Mouse (Mus musculus) cerebellum, adult 8-10 months (tissue): Measurements from ENCODE around the gene Cipc.

ENCODE experiments used
- DNase-seq: peaks from one replicate; pipeline ENCODE4 v3.0.0; 2022

The Cipc gene

DNA sequence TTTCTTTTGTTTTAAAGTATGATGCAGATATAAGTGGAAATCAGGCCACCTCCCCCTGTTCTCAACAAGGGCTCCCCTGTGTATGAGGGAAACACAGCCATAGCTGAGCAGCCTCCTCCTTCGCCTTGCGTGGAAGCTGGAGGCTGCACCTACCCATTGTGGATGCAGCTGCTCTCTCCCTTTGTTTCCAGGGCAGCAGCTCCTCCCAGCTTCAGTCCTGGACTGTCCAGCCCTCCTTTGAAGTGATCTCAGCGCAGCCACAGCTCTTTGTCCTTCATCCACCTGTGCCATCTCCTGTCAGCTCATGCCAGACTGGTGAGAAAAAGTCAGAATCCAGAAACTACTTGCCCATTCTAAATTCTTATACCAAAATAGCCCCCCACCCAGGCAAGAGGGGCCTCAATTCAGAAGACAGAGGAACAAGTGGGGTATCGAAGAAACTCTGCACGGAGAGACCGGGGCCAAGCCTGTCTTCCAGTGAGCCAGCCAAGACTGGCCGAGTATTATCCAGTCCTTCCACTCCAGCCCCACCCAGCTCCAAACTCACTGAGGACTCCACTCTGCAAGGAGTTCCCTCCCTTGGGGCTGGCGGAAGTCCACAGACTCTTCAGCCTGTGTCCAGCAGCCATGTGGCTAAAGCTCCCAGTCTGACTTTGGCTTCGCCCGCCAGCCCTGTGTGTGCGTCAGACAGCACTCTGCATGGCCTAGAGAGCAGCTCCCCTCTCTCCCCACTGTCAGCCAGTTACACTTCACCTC lies 14.9 kb downstream of the Cipc start:
- peak; percentile 59 for DNase-seq

DNA sequence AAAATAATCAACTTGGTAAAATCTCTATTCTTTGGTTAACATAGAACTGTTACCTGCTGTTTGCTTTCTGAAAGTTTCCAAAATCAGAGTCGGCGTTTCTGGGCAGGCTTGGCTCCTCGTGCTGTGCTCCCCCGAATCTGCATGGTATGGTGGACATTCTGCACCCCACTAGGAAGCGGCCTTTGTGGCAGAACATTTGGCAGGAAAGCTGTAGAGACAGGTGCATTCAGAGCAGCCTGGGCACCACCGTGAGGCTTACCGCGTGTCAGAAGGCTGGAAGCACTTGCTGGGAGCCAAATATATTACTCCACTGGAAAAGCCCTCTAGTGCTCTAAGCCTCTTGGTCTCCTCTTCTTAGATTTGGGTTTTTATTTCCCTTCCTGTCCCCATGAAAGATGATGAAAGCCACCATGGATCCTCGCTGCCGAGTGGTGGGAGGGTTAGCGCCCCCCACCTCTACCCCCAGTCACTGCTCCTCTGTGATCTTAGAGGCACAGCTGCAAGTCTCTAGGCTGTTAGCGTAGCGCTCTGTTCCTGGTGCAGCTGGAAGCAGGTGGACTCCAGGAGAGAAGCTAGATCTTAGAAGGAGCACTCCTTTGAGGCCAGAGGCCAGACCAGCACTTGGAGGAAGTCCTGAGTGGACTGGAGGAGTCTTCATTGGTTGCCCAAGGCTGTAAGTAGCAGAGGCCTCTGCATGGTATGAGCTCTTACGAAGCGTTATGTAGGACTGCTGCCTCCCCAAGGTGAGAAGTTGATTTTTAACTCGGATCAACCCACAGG lies 17.6 kb downstream of the Cipc start:
- DNase-seq: peak; percentile 80

DNA sequence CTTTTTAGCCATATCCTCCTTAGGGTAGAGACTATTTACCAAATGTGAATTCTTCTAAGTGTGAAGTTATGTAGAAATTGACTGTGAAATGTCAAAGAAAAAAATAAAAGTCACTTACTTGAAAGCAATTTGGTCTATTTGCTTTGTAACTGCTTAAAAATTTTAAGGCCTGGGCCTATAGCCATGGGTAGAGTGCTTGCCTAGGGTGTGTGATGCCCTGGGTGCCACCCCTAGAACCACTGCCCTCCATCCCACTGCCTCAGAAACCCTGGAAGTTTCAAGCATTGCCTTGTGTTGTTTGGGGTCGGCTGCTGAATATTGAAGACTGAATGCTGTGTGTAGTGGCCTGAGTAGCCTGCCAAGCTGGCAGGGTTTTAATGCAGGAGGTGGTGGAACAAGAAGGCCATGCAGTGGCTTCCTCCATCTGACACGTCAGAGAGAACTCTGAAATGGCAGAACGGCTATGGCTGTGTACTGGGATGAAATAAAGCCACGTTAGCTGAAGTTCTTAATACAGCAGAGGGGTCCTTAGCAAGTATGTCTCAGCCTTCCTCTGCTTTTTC lies 18.5 kb downstream of the Cipc start:
- no peak for DNase-seq

DNA sequence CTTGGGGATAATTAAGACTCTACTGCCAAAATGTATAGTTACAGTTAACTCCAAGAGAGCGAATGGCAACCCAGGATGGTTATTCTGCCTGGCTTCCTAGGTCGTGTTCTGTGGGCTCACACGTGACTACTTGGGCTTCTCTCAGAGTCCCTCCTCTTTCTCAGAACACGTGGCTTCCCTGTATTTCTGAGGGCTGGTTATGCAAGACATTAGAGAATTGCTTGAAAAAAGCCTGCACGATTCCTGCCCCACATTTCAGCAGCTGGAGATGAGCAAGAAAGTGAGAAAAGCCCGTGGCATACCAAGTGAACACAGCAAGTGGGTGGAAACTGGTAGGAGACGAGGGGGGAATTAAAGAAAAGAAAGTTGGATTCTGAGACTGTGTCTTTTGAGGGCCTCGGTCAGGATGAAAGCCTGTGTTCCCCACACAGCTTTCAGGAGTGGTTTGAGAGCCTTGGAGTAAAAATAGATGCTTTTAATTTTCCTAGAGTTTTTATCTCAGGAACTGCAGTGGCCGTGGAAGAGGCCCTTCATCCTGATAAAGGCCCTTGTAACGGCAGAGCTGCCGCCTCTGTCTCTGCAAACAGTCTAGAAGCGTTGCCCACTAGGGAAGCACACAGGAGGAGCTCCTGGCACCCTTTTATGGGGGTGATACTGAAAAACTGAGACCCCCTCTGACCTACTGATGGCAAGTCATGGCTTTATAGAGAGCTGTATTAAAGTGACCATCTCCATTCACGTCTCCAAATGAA lies 21.8 kb downstream of the Cipc start:
- no peak for DNase-seq

DNA sequence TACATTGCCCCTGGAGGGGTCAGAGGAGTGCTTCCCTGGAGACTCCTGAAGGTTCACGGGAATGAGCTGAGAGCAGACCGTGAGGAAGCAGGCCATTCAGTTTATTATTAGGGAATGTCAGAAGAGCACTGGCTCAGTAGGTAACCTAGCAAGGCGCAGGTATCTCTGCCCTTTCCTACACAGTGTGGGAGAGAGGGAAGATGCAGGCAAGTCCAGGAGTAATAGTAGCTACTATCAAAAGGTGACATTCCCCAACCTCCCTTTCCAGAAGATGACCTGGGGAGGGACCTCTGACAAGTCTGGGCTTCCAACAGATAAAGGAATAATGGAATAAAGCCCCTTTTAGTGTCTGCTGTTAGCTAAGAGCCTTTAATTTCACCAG lies 22.4 kb downstream of the Cipc start:
- no peak for DNase-seq

DNA sequence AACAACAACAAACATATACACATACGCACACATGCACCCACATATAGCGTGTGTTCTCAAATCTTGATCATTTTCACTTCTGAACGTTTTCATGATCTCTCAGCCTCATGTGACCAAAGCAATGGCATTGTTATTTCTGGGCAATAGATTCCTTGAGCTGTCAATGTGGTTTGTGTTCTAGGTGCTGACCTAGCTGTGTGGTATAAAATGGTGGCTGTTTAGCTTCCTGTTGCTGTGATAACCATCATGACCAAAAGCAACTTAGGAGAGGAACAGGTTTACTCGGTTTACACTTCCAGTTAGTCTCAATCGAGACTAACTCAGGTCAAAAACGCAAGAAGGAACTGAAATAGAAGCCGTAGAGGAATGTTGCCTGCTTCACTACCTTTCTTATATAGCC lies 24.2 kb downstream of the Cipc start:
- no peak for DNase-seq

DNA sequence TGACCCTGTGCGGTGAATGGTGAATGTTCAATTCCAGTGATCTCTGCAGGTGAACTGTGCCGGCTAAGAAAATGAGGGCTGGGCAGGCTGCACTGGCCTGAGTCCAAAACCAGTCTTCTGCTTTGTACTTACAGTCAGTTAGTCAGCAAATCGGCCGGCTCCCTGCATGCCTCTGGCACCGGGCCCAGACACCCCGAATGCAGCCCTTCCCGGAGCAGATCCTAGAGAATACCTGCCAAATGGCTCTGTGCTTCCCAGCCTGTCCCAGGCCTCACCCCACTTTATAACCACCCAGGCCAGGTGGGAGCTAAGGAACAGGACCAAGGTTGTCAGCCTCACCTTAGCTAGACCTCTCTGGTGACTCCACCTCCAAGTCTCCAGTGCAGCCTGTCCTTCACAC lies 26.4 kb downstream of the Cipc start:
- DNase-seq: peak; percentile 96

DNA sequence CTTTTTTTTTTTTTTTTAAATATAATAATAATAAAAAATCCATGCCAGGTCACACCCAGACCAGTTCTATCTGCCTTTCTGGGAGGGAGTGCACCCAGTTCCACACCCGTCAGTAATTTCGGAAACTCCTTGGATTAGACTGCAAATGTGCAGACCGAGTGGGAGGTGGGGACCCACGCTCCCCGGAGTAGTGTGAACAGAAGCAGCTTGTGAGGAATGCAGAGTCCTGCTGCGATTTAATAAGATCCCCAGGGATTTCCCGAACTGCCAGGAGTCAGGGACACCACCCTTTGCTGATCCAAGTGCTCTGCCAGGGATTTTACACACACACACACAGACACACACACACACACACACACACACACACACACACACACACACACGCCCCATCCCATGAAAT lies 26.9 kb downstream of the Cipc start:
- DNase-seq: peak; percentile 42

DNA sequence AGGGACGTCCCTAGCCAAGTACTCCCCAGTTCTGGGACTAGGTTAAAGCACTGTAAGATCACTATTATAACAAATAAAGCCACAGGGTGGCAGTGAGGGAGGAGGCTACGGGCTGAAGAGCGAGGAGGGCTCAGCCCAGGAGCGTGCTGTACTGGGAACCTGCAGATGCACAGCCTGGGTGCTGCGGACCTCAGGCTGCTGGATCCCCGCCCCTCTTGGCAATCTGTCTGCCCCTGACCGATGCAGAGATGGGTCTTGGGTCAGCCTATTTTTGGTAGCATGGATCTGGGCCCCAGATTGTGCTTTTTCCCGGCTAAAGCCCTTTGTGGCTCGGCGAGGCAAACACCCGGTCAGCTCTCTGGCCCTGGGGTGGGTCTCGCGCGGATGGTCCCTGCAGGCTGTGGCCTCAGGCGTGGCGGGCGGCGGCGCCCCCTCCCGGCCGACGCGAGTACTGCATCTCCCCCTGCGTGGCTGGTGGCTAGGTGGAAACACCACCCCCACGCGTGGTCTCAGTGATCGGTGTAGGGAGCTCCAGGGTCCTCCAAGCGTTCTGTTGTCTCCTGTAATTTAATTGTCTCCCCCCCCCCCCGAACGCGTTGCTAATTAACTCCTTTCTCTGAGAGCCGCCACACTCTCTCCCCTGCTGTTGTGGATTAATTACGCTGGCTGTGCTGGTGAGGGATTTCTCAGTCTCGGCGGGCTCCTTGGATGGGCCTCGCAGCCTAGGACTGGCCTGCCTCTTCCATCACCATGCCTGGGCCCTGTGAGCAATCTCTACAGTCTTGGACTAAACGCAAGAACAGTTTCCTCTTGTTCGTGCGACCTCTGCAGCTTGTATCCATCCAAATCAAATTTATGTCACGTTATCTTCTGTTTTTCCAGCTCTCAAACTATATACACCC lies 27.8 kb downstream of the Cipc start:
- DNase-seq: peak; percentile 93

DNA sequence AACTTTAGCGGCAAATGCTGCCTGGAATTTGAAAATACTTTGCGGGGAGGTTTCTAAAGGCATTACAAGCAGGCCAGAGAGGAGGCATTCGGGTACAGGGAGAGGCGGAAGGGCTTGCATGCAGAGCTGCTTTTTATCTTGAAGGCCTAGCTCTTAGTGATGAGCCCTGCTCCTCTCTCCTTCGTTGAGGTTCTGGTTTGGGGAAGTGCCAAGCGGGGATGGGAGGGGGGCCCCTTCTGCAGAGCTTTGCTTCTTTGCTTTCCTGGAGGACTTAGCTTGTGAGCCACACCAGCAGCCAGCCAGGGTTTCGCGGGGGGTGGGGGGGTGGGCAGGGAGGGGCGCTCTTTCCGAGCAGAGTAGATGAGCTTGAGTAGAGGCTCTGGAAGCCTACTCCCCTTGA lies 28.9 kb downstream of the Cipc start:
- no peak for DNase-seq

DNA sequence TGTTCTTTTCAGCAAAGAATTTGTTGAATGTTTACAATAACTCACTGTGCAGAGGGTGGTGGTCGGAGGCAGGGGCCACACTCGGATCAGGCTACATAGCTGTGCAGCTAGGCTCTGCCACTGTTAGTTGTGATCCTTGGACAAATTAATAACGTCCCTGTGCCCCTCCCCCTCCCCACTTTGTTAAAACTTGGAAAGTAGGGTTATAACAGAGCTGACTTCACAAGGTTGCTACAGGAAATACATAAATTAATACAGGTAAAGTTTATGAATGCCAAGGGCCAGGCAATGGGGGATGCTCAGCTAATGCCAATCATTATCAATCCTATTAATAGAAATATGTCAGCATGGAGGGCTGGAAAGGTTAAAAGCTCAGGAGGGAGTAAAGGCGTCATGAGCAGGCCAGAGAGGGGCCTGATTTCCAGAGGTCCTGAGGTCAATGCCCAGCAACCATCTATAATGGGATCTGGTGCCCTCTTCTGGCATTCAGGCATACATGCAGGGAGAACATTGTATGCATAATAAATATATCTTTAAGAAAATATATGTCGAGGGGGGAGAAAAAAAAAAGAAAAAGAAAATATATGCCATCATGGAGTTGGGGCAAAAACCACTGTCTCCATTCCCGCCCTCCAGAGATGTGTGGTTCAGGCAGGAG lies 29.8 kb downstream of the Cipc start:
- DNase-seq: no peak

DNA sequence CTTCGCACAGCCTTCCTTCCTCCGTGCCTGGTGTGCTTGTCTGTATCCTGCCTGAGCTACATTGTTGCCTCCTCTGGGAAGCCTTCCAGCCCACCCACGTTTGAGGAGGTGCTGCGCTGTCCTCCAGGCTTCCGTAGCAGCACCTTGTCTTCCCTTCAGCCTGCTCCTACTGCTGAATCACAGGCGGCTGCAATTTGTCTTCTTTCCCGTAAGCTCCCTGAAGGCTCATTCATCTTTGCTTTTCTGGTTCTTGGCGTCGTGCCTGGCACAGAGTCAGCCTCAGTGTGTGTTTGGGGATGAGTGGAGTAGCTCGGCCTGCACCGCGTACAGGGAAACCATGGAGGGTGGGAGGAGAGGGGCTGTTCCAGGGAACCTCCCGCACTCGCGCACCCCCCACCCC lies 31.0 kb downstream of the Cipc start:
- peak; percentile 49 for DNase-seq

DNA sequence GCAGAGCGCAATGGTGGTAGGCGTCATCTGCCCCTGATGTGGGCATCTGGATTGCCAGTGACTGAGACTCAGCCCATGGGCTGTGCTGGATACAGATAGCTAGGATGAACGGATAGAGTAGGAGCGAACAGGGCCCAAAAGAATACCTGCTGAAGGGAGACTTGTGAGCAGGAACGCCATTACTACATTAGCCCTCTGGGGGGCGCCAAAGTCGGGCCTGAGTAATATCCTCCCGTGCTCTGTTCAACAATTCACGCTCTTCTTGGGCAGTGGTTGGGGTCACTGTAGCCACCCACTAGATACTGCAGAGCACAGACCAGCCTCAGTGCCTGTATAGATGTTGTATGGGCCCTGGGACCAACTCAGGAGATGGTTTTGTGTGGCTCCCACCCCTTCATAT lies 34.3 kb downstream of the Cipc start:
- peak; percentile 74 for DNase-seq

DNA sequence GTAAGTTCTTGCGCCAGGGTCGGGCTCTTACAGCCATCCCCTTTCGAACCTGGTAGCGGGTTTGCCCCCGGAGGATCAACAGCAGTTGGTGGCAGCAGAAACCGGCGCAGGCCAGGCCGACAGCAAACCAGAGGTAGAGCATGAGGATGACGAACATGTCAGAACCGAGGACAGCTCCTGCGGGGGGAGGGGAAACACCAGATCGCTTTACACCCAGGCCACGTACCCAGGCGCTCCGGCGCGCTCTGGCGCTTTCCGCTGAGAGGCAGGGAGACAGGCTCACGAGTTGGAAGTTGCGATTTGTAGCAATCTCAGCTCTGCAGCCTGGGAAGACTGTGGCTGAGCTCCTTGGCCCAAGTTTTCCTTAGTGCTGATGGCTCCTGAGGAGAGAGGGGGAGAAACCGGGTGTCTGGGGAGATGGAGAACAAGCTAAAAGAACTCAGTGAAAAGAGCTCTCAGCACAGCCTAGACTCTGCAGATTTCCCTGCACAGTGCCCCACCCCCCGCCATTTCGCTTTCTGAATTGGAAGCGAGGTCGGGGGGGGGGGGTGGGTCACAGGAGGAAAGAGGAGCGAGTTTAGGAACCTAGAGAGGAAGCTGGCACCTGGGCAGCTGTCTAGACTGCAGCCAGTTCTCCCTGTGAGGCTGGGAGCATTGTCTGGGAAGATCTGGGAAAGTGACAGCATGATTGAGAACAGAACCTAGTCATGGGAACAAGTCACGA lies 36.8 kb downstream of the Cipc start:
- DNase-seq: no peak

DNA sequence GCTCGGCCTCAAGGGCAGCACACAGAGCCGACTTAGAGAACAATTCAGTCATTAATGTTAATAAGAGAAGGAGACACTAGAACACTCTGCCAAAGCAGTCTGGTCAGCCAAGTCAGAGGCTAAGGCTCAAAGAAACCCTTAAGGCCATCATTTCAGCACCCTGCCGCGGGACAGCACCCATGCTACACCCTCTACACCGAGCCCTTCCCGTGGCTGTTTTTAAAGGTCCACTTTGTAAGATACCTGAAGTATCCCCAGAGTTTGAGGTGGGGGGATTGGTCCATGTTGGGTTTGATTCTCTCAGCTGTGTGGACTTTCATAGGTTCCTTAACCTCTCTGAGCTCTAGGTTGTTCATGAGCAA lies 37.3 kb downstream of the Cipc start:
- no peak for DNase-seq

DNA sequence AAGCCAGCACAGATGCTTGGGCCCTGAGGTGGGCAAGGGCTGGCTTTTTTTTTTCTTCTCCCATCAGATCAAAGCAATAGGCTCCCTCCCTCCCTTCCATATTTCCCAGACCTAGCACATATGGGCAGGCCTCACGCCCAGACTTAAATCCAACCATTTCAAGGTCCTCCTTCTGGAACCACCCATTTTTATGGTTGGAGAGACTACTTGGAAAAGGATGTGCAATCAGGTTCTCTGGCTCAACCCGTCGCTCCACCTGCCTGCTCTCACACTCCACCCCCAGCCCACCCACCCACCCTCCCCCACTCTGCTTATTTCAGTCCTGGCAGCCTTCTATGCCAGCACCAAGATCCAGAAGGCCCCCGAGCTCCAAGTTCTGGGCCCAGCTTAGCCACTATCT lies 39.7 kb downstream of the Cipc start:
- no peak for DNase-seq

DNA sequence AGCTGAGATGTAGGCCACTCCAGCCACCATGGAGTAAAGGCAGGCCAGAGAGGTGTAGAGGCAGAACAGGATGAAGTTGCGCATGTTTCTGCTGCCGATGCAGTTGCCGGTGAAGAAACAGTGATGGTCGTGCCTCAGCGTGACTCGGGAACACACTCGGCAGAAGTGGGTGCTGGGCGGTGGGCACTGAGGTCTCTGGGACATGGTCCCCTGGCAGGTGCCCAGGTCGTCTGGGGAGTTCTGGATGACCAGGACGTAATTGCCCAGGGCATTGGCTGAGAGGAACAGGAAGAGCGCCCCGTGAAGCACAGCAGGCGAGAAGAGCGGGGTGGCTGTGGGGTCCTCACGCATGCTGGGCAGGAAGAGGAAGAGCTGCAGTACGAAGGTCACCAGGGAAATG lies 41.4 kb downstream of the Cipc start:
- no peak for DNase-seq

DNA sequence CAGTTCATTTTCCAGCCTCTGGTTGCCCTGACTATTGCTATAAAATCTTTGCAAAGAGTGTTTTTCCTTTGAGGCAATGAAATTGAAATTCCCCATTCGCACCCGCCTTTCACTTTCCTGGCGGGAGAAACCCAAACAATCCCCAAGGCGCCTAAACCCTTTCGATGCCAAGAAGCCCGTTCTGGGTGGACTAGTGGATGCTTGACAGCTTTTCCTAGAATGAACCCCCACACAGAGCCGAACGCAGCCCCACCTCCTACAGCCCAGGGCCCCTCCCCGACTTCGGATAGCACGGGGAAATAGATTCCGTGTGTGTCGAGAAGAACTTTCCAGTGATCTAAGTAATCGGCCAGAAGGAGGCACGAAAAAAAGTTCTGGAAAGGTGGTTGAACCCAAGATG lies 42.5 kb downstream of the Cipc start:
- DNase-seq: no peak

DNA sequence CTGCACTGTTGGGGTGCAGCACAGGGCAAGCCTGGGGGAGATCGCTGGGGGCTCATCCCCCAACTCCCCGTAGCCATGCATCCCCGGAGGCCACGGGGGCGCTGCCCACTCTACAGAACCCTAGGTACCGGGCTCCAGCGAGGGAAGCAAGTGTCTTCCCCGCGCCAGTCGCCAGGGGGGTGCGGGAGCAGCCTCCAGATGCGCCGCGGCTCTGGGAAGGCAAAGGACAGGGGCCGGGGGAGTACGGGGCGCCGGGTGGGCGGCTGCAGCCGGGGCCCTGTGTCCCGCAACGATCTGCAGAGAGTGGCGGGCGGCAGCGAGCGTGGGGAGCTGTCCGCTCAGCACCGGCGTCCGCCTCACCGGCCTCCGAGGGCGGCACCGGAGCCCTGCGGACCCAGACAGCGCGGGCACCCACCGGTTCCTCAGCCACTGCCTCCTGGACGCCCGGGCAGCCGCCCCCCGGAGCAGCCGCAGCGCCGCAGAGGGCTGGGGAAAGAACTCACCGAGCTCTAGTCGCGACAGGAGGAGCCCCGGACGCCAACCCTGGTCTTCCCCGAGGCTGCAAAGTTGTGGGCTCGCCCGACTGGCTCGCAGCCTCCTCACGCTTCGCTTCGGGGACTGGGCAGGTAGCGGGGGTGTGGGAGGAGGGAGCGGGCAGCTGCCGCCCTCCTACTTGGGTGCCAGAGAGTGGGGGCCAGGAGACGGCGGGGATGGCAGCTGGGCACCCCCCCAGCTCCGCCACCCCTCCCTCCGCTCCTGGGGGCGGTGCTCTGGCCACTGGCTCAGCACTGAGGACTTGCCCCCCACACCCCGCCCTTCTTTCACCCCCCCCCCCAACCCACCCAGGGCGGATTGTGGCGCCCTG lies 43.3 kb downstream of the Cipc start, which contains the start of gene Zdhhc22:
Zdhhc22 (minus strand) TSS at position 541 of the 865 bp plus-strand sequence.
- DNase-seq: peak; percentile 52

DNA sequence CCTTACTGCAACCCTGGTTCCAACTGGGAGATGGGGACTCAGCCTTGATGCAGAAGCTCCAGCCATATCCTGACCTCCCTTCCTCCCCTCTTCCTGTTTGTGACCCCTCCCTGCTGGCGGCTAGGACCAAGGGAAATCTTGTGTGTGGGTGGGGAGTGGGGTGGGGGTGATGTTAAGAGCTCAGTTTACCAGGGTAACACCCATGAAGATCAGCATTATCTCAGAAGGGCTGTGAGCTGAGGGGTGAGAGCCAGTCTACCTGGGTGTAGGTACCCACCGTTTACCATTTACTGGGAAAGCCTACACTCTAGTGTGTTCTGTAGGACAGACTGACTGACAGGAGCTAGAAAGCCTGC lies 43.9 kb downstream of the Cipc start:
- DNase-seq: no peak
